Mouse (Mus musculus) intestine, postnatal 0 days (tissue): ENCODE data around the gene Prkch. TPM values are rescaled to one million over a fixed set of nuclear protein-coding genes. Genes with fewer than 3 reads are reported as not detected.

Experiments
- ATAC-seq: fragments of 200-750 bp; cut with Nextera tagmentation; 2 replicates; pipeline ENCODE4 v1.8.0; 2017; ENCODE audit warnings: mild to moderate bottlenecking, moderate TSS enrichment, moderate library complexity
- H3K27ac ChIP-seq: fragments of 300-500 bp; sonication (generic); 2 replicates; pipeline ENCODE4 v1.5.1; 2014; ENCODE audit warnings: mild to moderate bottlenecking, low read depth, low read length, moderate library complexity
- H3K27me3 ChIP-seq: fragments of 300-500 bp; sonication (generic); replicated peaks from 2 replicates; pipeline ENCODE4 v1.6.1; 2014; ENCODE audit warnings: low read length, mixed read lengths; ENCODE audit not compliant: control insufficient read depth, insufficient read depth
- H3K36me3 ChIP-seq: fragments of 300-500 bp; sonication (generic); 2 replicates; pipeline ENCODE4 v1.6.1; 2014; ENCODE audit warnings: mild to moderate bottlenecking, moderate library complexity; ENCODE audit not compliant: control insufficient read depth, insufficient read depth
- H3K4me1 ChIP-seq: fragments of 300-500 bp; sonication (generic); replicated peaks from 2 replicates; pipeline ENCODE4 v1.6.1; 2014; ENCODE audit warnings: antibody characterized with exemption, low read length, mixed read lengths; ENCODE audit not compliant: control insufficient read depth, insufficient read depth
- H3K4me2 ChIP-seq: fragments of 300-500 bp; sonication (generic); replicated peaks from 2 replicates; pipeline ENCODE4 v1.6.1; 2014; ENCODE audit warnings: low read depth, mild to moderate bottlenecking, moderate library complexity
- H3K4me3 ChIP-seq: fragments of 300-500 bp; sonication (generic); 2 replicates; pipeline ENCODE4 v1.5.1; 2014; ENCODE audit warnings: low read depth, low read length
- H3K9ac ChIP-seq: fragments of 300-500 bp; sonication (generic); 2 replicates; pipeline ENCODE4 v1.6.1; 2014; ENCODE audit warnings: mild to moderate bottlenecking, low read depth, low read length
- H3K9me3 ChIP-seq: fragments of 300-500 bp; sonication (generic); 2 replicates; pipeline ENCODE4 v1.6.1; 2016; ENCODE audit warnings: mixed run types; ENCODE audit not compliant: control insufficient read depth
- CTCF ChIP-seq: sonication (generic); IDR thresholded peaks from 2 replicates; pipeline ENCODE4 v1.5.1; 2016; ENCODE audit warnings: low read depth, mild to moderate bottlenecking, control low read depth, antibody characterized with exemption, moderate library complexity
- WGBS: fragments of 180-500 bp; shearing (Covaris S2); extraction: QIAGEN DNeasy Blood & Tissue Kit; methylation state at CpG from one replicate; pipeline ENCODE4 v1.1.7; 2014; 5-methylcytosine and 5-hydroxymethylcytosine counted together
- polyA plus RNA-seq: library from polyadenylated mRNA; unstranded; fragments of >200 nt; fragmentation: Nextera tagmentation; extraction: Ambion mirVana; gene quantifications from 2 replicates; pipeline ENCODE4 v1.2.1, GENCODE M21; 2015

Prkch gene
- polyA plus RNA-seq, 1 experiment from 2014 or later: 3.7 TPM

DNA sequence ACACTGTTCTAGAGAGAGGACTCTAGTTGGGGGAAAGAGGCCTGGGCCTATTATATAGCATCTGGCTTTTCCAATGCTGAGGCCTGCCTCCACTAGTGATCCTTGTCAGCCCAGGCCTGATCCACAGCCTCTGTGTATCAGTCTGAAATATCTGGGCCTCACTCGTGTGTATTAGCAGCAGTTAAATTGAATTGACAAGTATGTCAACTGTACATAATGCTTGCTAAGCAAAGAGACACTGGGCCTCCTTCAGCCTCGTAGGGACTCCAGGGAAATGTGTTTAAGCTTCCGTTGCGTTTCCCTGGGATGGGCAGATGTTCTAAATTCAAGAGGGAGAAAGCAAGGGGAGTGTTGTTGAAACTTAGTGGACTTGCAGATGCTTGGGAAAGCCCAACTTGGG lies 112.3 kb downstream of the Prkch start:
- H3K36me3 ChIP-seq: no peaks in the 10 kb centered on the region
- no peaks in the 10 kb centered on the region for H3K9me3 ChIP-seq
- WGBS: 88% methylated on average over 4 of the region's 4 CpGs
- no peaks in the 10 kb centered on the region for H3K4me1 ChIP-seq
- no peak overlapping the region for H3K27ac ChIP-seq
- no peaks in the 10 kb centered on the region for H3K27me3 ChIP-seq
- no peak for ATAC-seq
- H3K4me2 ChIP-seq: no peak overlapping the region
- TF ChIP-seq CTCF: no peak
- no peak overlapping the region for H3K9ac ChIP-seq
- H3K4me3 ChIP-seq: no peak overlapping the region

DNA sequence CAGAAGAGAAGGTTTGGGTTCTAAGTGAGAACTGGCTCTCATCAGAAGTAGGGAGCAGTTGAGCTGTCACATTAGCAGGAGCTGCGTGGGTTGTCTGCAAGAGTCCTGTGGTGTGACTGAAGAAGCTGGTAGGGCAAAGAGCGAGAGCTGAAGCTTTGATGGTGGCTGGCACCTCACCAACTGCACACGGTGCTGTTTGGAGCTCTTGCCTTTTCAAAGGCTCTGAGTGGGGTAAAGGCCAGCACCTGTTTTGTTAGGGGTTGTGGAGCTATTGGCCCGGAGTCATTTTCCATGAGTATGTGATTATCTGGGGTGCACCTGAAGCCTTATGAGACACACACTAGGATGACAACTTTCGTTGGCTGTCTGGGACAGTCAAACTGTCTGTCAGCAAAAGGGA lies 113.8 kb downstream of the Prkch start:
- TF ChIP-seq CTCF: no peak
- WGBS: 83% methylated on average over 5 of the region's 5 CpGs
- Histone ChIP-seq H3K27ac (no peak overlapping the region), H3K9me3 (no peaks in the 10 kb centered on the region), H3K4me3 (no peak overlapping the region), H3K9ac (no peak overlapping the region), H3K36me3 (no peaks in the 10 kb centered on the region), H3K27me3 (no peaks in the 10 kb centered on the region), H3K4me2 (no peak overlapping the region), H3K4me1 (no peaks in the 10 kb centered on the region)
- ATAC-seq: no peak

DNA sequence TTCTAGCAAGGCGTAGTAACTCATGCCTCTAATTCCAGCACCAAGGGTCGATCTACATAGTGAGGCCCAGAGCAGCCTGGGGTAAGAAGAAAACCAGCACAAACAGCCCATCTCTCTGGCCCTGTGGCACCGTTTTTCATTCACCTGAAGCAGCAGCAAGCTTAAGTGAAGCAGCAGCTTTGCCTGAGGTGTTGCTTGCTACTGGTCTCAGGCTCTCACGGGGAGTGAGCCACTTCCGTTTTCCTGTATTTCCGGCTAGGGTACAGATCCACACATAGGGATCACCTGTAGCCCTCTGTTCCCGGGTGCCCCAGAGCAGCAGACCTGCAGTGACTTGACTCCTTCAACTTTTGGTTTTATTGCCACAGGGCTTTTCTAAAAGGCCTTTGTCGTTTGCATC lies 114.2 kb downstream of the Prkch start:
- no peak for TF ChIP-seq CTCF
- Histone ChIP-seq H3K4me2 (no peak overlapping the region), H3K27ac (no peak overlapping the region), H3K4me1 (no peaks in the 10 kb centered on the region), H3K4me3 (no peak overlapping the region), H3K36me3 (no peaks in the 10 kb centered on the region), H3K27me3 (no peaks in the 10 kb centered on the region), H3K9ac (no peak overlapping the region), H3K9me3 (no peaks in the 10 kb centered on the region)
- no peak for ATAC-seq
- 80% methylated on average over 8 of the region's 8 CpGs for WGBS

DNA sequence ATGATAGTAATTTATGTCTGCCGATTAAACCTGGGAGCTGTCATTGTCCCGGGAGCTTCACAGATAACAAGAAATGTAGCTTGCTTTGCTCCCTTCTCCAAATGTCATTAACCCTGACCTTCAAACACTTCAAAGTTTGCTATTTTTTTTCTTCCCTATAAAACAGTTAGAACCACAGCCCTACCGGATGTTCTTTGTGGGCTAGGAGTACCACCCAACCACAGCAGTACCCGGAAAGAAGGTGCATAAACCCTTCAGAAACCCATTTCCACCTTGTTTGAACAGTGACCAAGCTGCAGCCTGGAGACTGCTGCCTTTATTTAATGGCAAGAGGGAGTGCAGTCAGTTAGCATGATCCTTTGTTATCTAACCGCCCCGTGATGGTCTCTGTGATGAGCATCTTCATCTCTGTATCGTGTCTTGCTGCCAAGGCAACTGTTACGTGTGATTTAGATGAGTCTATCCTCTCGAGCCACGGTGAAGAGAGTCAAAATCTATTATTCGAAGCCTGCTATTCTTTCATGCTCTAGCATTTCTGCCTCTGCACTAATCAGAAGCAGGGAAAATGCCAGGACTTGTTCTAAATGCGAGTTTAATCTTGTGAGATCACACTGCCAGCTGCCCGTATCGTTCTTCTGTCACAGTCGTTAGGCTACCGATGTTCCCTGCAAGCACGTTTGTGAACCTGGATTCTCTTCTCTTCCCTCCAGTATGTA lies 115.0 kb downstream of the Prkch start:
- no peaks in the 10 kb centered on the region for H3K9me3 ChIP-seq
- no peak overlapping the region for H3K27ac ChIP-seq
- no peak overlapping the region for H3K9ac ChIP-seq
- WGBS: 77% methylated on average over 17 of the region's 17 CpGs
- H3K27me3 ChIP-seq: no peaks in the 10 kb centered on the region
- no peaks in the 10 kb centered on the region for H3K36me3 ChIP-seq
- H3K4me3 ChIP-seq: no peak overlapping the region
- H3K4me2 ChIP-seq: no peak overlapping the region
- TF ChIP-seq CTCF: no peak
- ATAC-seq: no peak
- H3K4me1 ChIP-seq: no peaks in the 10 kb centered on the region

DNA sequence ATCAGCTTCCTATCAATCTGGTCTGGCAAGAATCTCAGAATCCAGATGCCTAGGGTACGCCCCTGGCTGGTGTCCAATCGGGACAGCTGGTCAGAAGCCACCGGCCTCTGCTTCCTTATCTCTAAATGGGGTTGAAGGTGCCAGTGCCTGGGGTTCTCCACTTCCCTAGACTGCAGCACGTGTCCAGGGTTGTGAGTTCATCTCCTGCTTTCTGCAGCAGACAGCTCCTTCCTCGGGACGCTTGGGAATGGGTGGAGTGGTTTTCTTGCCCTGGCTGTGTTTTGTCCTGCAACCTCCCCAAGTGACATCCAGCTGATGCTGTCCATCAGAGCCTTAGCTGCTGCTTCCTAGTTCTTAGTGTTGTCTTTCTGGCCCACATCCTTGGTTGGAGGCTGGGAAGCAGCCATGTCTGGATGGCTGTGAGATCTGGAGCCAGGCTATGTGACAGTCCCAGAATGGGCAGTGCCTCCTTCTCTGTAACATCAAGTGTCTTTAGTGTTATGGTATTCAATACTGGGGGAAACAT lies 116.0 kb downstream of the Prkch start:
- H3K27me3 ChIP-seq: no peaks in the 10 kb centered on the region
- WGBS: 48% methylated on average over 6 of the region's 6 CpGs

DNA sequence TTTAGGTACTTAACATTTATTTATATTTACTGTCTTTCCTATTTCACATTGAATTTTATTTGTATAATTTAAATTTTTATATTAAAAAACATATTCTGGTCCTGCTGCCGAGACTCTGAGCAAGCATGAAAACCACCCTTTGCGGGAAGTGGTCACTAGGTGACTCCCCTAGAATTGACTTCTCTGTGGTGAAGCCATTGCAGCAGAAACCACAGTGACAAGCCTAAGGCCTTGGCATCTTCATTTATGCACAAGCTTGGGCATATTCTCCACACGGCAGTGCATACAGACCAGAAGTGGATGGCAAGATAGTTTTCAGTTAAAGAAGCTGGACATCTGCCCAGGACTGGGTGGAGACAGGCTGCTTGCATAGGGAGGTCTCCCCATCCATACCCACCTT lies 117.4 kb downstream of the Prkch start:
- Histone ChIP-seq H3K4me3 (no peak overlapping the region), H3K27me3 (no peaks in the 10 kb centered on the region), H3K27ac (no peak overlapping the region), H3K9me3 (no peaks in the 10 kb centered on the region), H3K4me2 (no peak overlapping the region), H3K9ac (no peak overlapping the region), H3K36me3 (no peaks in the 10 kb centered on the region), H3K4me1 (no peaks in the 10 kb centered on the region)
- no peak for TF ChIP-seq CTCF
- ATAC-seq: no peak
- WGBS: 85% methylated on average over 3 of the region's 3 CpGs

More for the DNA sequence above, 116.0 kb downstream of the Prkch start:
- Histone ChIP-seq H3K9ac (no peak overlapping the region), H3K36me3 (no peaks in the 10 kb centered on the region), H3K4me2 (no peak overlapping the region), H3K27ac (no peak overlapping the region), H3K9me3 (no peaks in the 10 kb centered on the region), H3K4me1 (no peaks in the 10 kb centered on the region), H3K4me3 (no peak overlapping the region)
- no peak for TF ChIP-seq CTCF
- no peak for ATAC-seq
